Mouse (Mus musculus): ENCODE measurements around the gene Matn1. TPM values are rescaled to one million over a fixed set of nuclear protein-coding genes. Genes with fewer than 3 reads are reported as not detected.

Gene Matn1
- polyA plus RNA-seq, 1 experiment from 2014 or later, result 0.61 TPM

GRCm38 (mm10) chr4:130919750-130920356, 24.3 kb upstream of the Matn1 start:
- 45% methylated on average over 9 of the region's 9 CpGs for WGBS
- H3K27me3 ChIP-seq, result no peaks in the 10 kb centered on the region
- no peaks in the 10 kb centered on the region for H3K36me3 ChIP-seq
- no peak overlapping the region for H3K4me2 ChIP-seq
- no peaks in the 10 kb centered on the region for H3K9me3 ChIP-seq
- H3K4me3 ChIP-seq, result no peak overlapping the region
- no peak for ATAC-seq (ENCODE audit: borderline replicate concordance, extremely low read depth, low FRiP score, low TSS enrichment)
- no peak overlapping the region for H3K9ac ChIP-seq
- peaks cover 5% of the 10 kb centered on the region for H3K4me1 ChIP-seq
- H3K27ac ChIP-seq, result no peak overlapping the region

GRCm38 (mm10) chr4:130920951-130921693, 23.1 kb upstream of the Matn1 start:
- H3K27ac ChIP-seq, result no peak overlapping the region

GRCm38 (mm10) chr4:130921986-130922385, 22.2 kb upstream of the Matn1 start:
- Histone ChIP-seq H3K9ac (no peak overlapping the region), H3K27me3 (no peaks in the 10 kb centered on the region), H3K36me3 (no peaks in the 10 kb centered on the region), H3K27ac (no peak overlapping the region), H3K9me3 (no peaks in the 10 kb centered on the region), H3K4me3 (no peak overlapping the region), H3K4me1 (peaks cover 5% of the 10 kb centered on the region), H3K4me2 (no peak overlapping the region)
- 61% methylated on average over 10 of the region's 10 CpGs for WGBS
- ATAC-seq (ENCODE audit: borderline replicate concordance, extremely low read depth, low FRiP score, low TSS enrichment), result no peak

More at GRCm38 (mm10) chr4:130920951-130921693, 23.1 kb upstream of the Matn1 start:
- no peak for ATAC-seq (ENCODE audit: borderline replicate concordance, extremely low read depth, low FRiP score, low TSS enrichment)
- Histone ChIP-seq H3K9me3 (no peaks in the 10 kb centered on the region), H3K4me2 (no peak overlapping the region), H3K4me1 (peaks cover 5% of the 10 kb centered on the region), H3K4me3 (no peak overlapping the region), H3K27me3 (no peaks in the 10 kb centered on the region), H3K36me3 (no peaks in the 10 kb centered on the region), H3K9ac (no peak overlapping the region)
- WGBS, result 45% methylated on average over 12 of the region's 12 CpGs

- H3K9me3 ChIP-seq, result no peaks in the 10 kb centered on the region
- no peak overlapping the region for H3K27ac ChIP-seq
- WGBS, result 43% methylated on average over 6 of the region's 6 CpGs
- H3K27me3 ChIP-seq, result no peaks in the 10 kb centered on the region
- no peak overlapping the region for H3K4me2 ChIP-seq
- no peak overlapping the region for H3K9ac ChIP-seq
- H3K36me3 ChIP-seq, result no peaks in the 10 kb centered on the region
- H3K4me3 ChIP-seq, result no peak overlapping the region
- no peaks in the 10 kb centered on the region for H3K4me1 ChIP-seq
- no peak for ATAC-seq (ENCODE audit: borderline replicate concordance, extremely low read depth, low FRiP score, low TSS enrichment)
Observed at GRCm38 (mm10) chr4:130926274-130926673, 17.9 kb upstream of the Matn1 start.

GRCm38 (mm10) chr4:130927821-130928220, 16.4 kb upstream of the Matn1 start:
- no peaks in the 10 kb centered on the region for H3K9me3 ChIP-seq
- H3K27me3 ChIP-seq, result no peaks in the 10 kb centered on the region
- no peak overlapping the region for H3K4me3 ChIP-seq
- H3K9ac ChIP-seq, result no peak overlapping the region
- 81% methylated on average over 12 of the region's 12 CpGs for WGBS
- H3K27ac ChIP-seq, result no peak overlapping the region
- no peaks in the 10 kb centered on the region for H3K4me1 ChIP-seq
- ATAC-seq (ENCODE audit: borderline replicate concordance, extremely low read depth, low FRiP score, low TSS enrichment), result no peak
- no peak overlapping the region for H3K4me2 ChIP-seq
- no peaks in the 10 kb centered on the region for H3K36me3 ChIP-seq

- 40% methylated on average over 14 of the region's 14 CpGs for WGBS
- Histone ChIP-seq H3K36me3 (no peaks in the 10 kb centered on the region), H3K4me3 (no peak overlapping the region), H3K4me2 (no peak overlapping the region), H3K9me3 (no peaks in the 10 kb centered on the region), H3K9ac (no peak overlapping the region), H3K27me3 (peaks cover 3% of the 10 kb centered on the region; the same call in 1 of the 2 replicates), H3K27ac (no peak overlapping the region), H3K4me1 (no peaks in the 10 kb centered on the region)
- ATAC-seq (ENCODE audit: borderline replicate concordance, extremely low read depth, low FRiP score, low TSS enrichment), result no peak
Observed at GRCm38 (mm10) chr4:130942644-130943043, 1.5 kb upstream of the Matn1 start.

GRCm38 (mm10) chr4:130944779-130945178, 594 bp downstream of the Matn1 start:
- Histone ChIP-seq H3K27ac (no peak overlapping the region), H3K4me2 (no peak overlapping the region), H3K4me3 (no peak overlapping the region), H3K36me3 (no peaks in the 10 kb centered on the region), H3K27me3 (peaks cover 3% of the 10 kb centered on the region; the same call in 1 of the 2 replicates), H3K4me1 (no peaks in the 10 kb centered on the region), H3K9ac (no peak overlapping the region), H3K9me3 (no peaks in the 10 kb centered on the region)
- WGBS, result 60% methylated on average over 7 of the region's 7 CpGs
- no peak for ATAC-seq (ENCODE audit: borderline replicate concordance, extremely low read depth, low FRiP score, low TSS enrichment)

- H3K27me3 ChIP-seq, result peaks cover 3% of the 10 kb centered on the region; the same call in 1 of the 2 replicates
- H3K4me2 ChIP-seq, result no peak overlapping the region
- H3K9me3 ChIP-seq, result no peaks in the 10 kb centered on the region
- no peaks in the 10 kb centered on the region for H3K36me3 ChIP-seq
- no peak overlapping the region for H3K27ac ChIP-seq
- no peak overlapping the region for H3K9ac ChIP-seq
- no peaks in the 10 kb centered on the region for H3K4me1 ChIP-seq
- no peak overlapping the region for H3K4me3 ChIP-seq
- WGBS, result 19% methylated on average over 13 of the region's 13 CpGs
- ATAC-seq (ENCODE audit: borderline replicate concordance, extremely low read depth, low FRiP score, low TSS enrichment), result no peak
Observed at GRCm38 (mm10) chr4:130947094-130947647, 3.0 kb downstream of the Matn1 start.

- no peaks in the 10 kb centered on the region; the same call in 1 of the 2 replicates for H3K27me3 ChIP-seq
- no peaks in the 10 kb centered on the region for H3K9me3 ChIP-seq
- no peaks in the 10 kb centered on the region for H3K36me3 ChIP-seq
- 73% methylated on average over 35 of the region's 35 CpGs for WGBS
- no peak overlapping the region for H3K4me2 ChIP-seq
- no peak overlapping the region for H3K27ac ChIP-seq
- no peaks in the 10 kb centered on the region for H3K4me1 ChIP-seq
- no peak overlapping the region for H3K4me3 ChIP-seq
- H3K9ac ChIP-seq, result no peak overlapping the region
- ATAC-seq (ENCODE audit: borderline replicate concordance, extremely low read depth, low FRiP score, low TSS enrichment), result no peak
Observed at GRCm38 (mm10) chr4:130949821-130950384, 5.7 kb downstream of the Matn1 start.

GRCm38 (mm10) chr4:130952531-130952930, 8.3 kb downstream of the Matn1 start:
- 21% methylated on average over 17 of the region's 17 CpGs for WGBS

GRCm38 (mm10) chr4:130957156-130957555, 13.0 kb downstream of the Matn1 start:
- Histone ChIP-seq H3K4me1 (no peaks in the 10 kb centered on the region), H3K36me3 (no peaks in the 10 kb centered on the region), H3K27me3 (peaks cover 7% of the 10 kb centered on the region; the same call in 1 of the 2 replicates), H3K4me2 (no peak overlapping the region), H3K9ac (no peak overlapping the region), H3K27ac (no peak overlapping the region), H3K9me3 (no peaks in the 10 kb centered on the region), H3K4me3 (no peak overlapping the region)
- 72% methylated on average over 10 of the region's 10 CpGs for WGBS
- no peak for ATAC-seq (ENCODE audit: borderline replicate concordance, extremely low read depth, low FRiP score, low TSS enrichment)

More at GRCm38 (mm10) chr4:130952531-130952930, 8.3 kb downstream of the Matn1 start:
- Histone ChIP-seq H3K4me3 (no peak overlapping the region), H3K27ac (no peak overlapping the region), H3K4me1 (no peaks in the 10 kb centered on the region), H3K36me3 (no peaks in the 10 kb centered on the region), H3K27me3 (no peaks in the 10 kb centered on the region; the same call in 1 of the 2 replicates), H3K4me2 (no peak overlapping the region), H3K9me3 (no peaks in the 10 kb centered on the region), H3K9ac (no peak overlapping the region)
- ATAC-seq (ENCODE audit: borderline replicate concordance, extremely low read depth, low FRiP score, low TSS enrichment), result no peak

- H3K27me3 ChIP-seq, result peaks cover 7% of the 10 kb centered on the region; the same call in 1 of the 2 replicates
- no peaks in the 10 kb centered on the region for H3K4me1 ChIP-seq
- ATAC-seq (ENCODE audit: borderline replicate concordance, extremely low read depth, low FRiP score, low TSS enrichment), result no peak
- no peak overlapping the region for H3K4me2 ChIP-seq
- H3K36me3 ChIP-seq, result no peaks in the 10 kb centered on the region
- no peak overlapping the region for H3K4me3 ChIP-seq
- no peak overlapping the region for H3K27ac ChIP-seq
- no peaks in the 10 kb centered on the region for H3K9me3 ChIP-seq
- no peak overlapping the region for H3K9ac ChIP-seq
- WGBS, result 57% methylated on average over 5 of the region's 5 CpGs
Observed at GRCm38 (mm10) chr4:130958812-130959211, 14.6 kb downstream of the Matn1 start.

Data from lung, embryonic 15.5 days (tissue).